Mouse (Mus musculus): ENCODE results near the gene Tmem158.

The Tmem158 gene

GRCm38 (mm10) chr9:123247992-123248391 is 12.6 kb downstream of the Tmem158 start:
- no peak for DNase-seq (ENCODE audit: low read depth, low spot score)

- DNase-seq (ENCODE audit: low read depth, low spot score): no peak
Observed at GRCm38 (mm10) chr9:123245146-123245545, 15.4 kb downstream of the Tmem158 start.

GRCm38 (mm10) chr9:123243988-123244387 is 16.6 kb downstream of the Tmem158 start:
- no peak for DNase-seq (ENCODE audit: low read depth, low spot score)

GRCm38 (mm10) chr9:123241191-123241590 is 19.4 kb downstream of the Tmem158 start:
- DNase-seq (ENCODE audit: low read depth, low spot score): no peak

GRCm38 (mm10) chr9:123240751-123241150 is 19.8 kb downstream of the Tmem158 start:
- no peak for DNase-seq (ENCODE audit: low read depth, low spot score)

GRCm38 (mm10) chr9:123240271-123240670 is 20.3 kb downstream of the Tmem158 start:
- DNase-seq (ENCODE audit: low read depth, low spot score): no peak

GRCm38 (mm10) chr9:123239651-123240050 is 20.9 kb downstream of the Tmem158 start:
- DNase-seq (ENCODE audit: low read depth, low spot score): no peak

- no peak for DNase-seq (ENCODE audit: low read depth, low spot score)
Observed at GRCm38 (mm10) chr9:123238256-123239045, 22.1 kb downstream of the Tmem158 start.

GRCm38 (mm10) chr9:123237739-123238138 is 22.8 kb downstream of the Tmem158 start:
- no peak for DNase-seq (ENCODE audit: low read depth, low spot score)

- no peak for DNase-seq (ENCODE audit: low read depth, low spot score)
Observed at GRCm38 (mm10) chr9:123235621-123236020, 24.9 kb downstream of the Tmem158 start.

GRCm38 (mm10) chr9:123229826-123230225 is 30.7 kb downstream of the Tmem158 start:
- DNase-seq (ENCODE audit: low read depth, low spot score): no peak

GRCm38 (mm10) chr9:123228671-123229070 is 31.9 kb downstream of the Tmem158 start:
- no peak for DNase-seq (ENCODE audit: low read depth, low spot score)

- DNase-seq (ENCODE audit: low read depth, low spot score): peak; percentile 22
Observed at GRCm38 (mm10) chr9:123227106-123227750, 33.3 kb downstream of the Tmem158 start.

GRCm38 (mm10) chr9:123224863-123225431 is 35.6 kb downstream of the Tmem158 start:
- DNase-seq (ENCODE audit: low read depth, low spot score): no peak

GRCm38 (mm10) chr9:123219826-123220225 is 40.7 kb downstream of the Tmem158 start:
- no peak for DNase-seq (ENCODE audit: low read depth, low spot score)

- DNase-seq (ENCODE audit: low read depth, low spot score): no peak
Observed at GRCm38 (mm10) chr9:123215621-123216440, 44.7 kb downstream of the Tmem158 start, which contains the start of gene Cdcp1. Gene Cdcp1, minus strand, starts transcription at chr9:123216038.

GRCm38 (mm10) chr9:123213371-123213770 is 47.2 kb downstream of the Tmem158 start:
- DNase-seq (ENCODE audit: low read depth, low spot score): no peak
